Mouse (Mus musculus): Measurements from ENCODE around the gene Rnf7.

DNA sequence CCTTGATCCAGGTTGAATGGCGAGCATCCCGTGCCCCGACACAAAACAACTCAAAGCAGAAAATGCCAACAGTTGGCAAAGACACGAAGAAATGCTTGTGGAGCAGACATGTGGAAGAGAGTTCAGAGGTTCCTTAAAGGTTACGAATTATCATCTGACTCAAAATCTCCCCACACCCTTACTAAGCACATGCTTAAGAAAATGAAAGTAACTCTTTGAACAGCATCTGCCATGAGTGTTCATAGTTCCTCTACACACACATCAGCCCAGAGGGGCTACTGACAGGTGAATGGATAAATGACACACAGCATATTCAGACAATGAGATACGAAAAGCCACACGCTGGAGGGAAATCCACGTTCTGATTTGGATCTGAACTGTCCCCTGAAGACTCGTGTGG, 29.0 kb downstream of the Rnf7 start:
- TF ChIP-seq CTCF (conservative IDR thresholded peaks at IDR 0.05; ENCODE audit: low read length) (no peak), NANOG (IDR thresholded peaks at IDR 0.05; ENCODE audit: borderline replicate concordance, low read length) (no peak), POU5F1 (IDR thresholded peaks at IDR 0.05; ENCODE audit: borderline replicate concordance, low read length) (no peak)
